Mouse (Mus musculus) embryonic facial prominence, embryonic 15.5 days (tissue): ENCODE measurements at regions not wholly inside any gene's neighbourhood (a gene's known extent, or its start where the extent isn't known, plus 50 kb on each side); places are given as distances from the start of the nearest gene placed in this dataset.

ENCODE experiments used
- ATAC-seq: fragments of 200-750 bp; cut with Nextera tagmentation; 2 replicates; pipeline ENCODE4 v1.8.0; 2017; ENCODE audit warnings: low read depth, moderate TSS enrichment; ENCODE audit not compliant: insufficient number of reproducible peaks, low FRiP score, low TSS enrichment
- H3K27ac ChIP-seq: fragments of 300-500 bp; sonication (generic); replicated peaks from 2 replicates; pipeline ENCODE4 v1.5.1; 2015; ENCODE audit warnings: mild to moderate bottlenecking, inconsistent platforms
- H3K27me3 ChIP-seq: fragments of 300-500 bp; sonication (generic); 2 replicates; pipeline ENCODE4 v1.6.1; 2015; ENCODE audit warnings: inconsistent platforms
- H3K36me3 ChIP-seq: fragments of 300-500 bp; sonication (generic); 2 replicates; pipeline ENCODE4 v1.6.1; 2015; ENCODE audit warnings: mild to moderate bottlenecking, inconsistent platforms
- H3K4me1 ChIP-seq: fragments of 300-500 bp; sonication (generic); 2 replicates; pipeline ENCODE4 v1.6.1; 2015; ENCODE audit warnings: inconsistent platforms
- H3K4me2 ChIP-seq: fragments of 300-500 bp; sonication (generic); replicated peaks from 2 replicates; pipeline ENCODE4 v1.6.1; 2015; ENCODE audit warnings: mild to moderate bottlenecking, inconsistent platforms
- H3K4me3 ChIP-seq: fragments of 300-500 bp; sonication (generic); replicated peaks from 2 replicates; pipeline ENCODE4 v1.5.1; 2015; ENCODE audit warnings: mild to moderate bottlenecking, inconsistent platforms
- H3K9ac ChIP-seq: fragments of 300-500 bp; sonication (generic); 2 replicates; pipeline ENCODE4 v1.6.1; 2015; ENCODE audit warnings: inconsistent platforms
- H3K9me3 ChIP-seq: fragments of 300-500 bp; sonication (generic); replicated peaks from 2 replicates; pipeline ENCODE4 v1.6.1; 2016; ENCODE audit warnings: inconsistent platforms
- WGBS: fragments of 180-500 bp; shearing (Covaris S2); methylation state at CpG from one replicate; pipeline ENCODE4 v1.1.7; 2015; 5-methylcytosine and 5-hydroxymethylcytosine counted together

DNA sequence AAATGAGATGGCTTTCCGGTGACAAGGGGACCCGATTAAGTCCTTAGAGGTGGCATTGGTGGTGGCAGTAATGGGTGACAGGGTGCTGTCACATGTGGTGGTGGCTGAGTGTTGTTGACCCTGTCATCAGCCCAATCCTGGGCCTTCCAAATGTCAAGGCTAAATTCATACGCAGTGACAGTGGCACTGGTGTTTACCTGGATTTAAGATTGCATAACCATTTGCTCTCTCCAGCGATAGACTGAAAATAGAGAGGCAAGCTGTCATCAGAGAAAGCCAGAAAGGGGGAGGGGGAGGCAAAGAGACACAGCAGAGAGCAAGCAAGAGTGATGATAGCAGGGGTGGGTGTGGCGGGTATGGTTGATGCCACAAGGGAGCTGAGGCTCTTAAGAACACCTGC lies 215.1 kb downstream of the Suds3 start:
- WGBS = 77% methylated on average over 5 of the region's 5 CpGs
- H3K9me3 ChIP-seq = no peaks in the 10 kb centered on the region
- no peaks in the 10 kb centered on the region for H3K4me1 ChIP-seq
- no peak overlapping the region for H3K4me3 ChIP-seq
- no peaks in the 10 kb centered on the region for H3K27me3 ChIP-seq
- H3K9ac ChIP-seq = no peak overlapping the region
- no peak overlapping the region for H3K4me2 ChIP-seq
- no peak for ATAC-seq
- no peak overlapping the region for H3K27ac ChIP-seq
- H3K36me3 ChIP-seq = no peaks in the 10 kb centered on the region

DNA sequence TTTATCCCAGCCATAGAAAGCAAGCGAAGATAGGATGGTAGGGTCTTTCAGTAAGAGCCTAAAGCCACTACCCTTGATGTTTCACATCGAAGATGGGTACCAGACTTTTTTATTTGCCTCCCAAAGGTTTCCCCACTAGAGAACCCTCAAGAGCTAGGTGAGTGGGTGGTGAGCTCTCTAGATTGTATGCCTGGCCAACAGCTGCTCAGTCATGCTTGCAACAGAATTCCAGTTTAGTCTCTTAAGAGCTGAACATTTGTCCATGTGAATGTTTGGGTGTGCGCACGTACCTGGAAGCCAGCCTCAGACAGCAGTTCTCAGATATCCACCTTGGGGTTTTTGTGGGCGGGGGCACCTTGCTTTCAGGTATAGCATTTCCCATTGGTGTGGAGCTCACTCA lies 218.5 kb downstream of the Suds3 start:
- no peak overlapping the region for H3K4me3 ChIP-seq
- no peaks in the 10 kb centered on the region for H3K9me3 ChIP-seq
- H3K4me1 ChIP-seq = no peaks in the 10 kb centered on the region
- no peak overlapping the region for H3K9ac ChIP-seq
- no peak overlapping the region for H3K4me2 ChIP-seq
- WGBS = 90% methylated on average over 5 of the region's 5 CpGs
- H3K36me3 ChIP-seq = no peaks in the 10 kb centered on the region
- H3K27ac ChIP-seq = no peak overlapping the region
- no peak for ATAC-seq
- no peaks in the 10 kb centered on the region for H3K27me3 ChIP-seq

DNA sequence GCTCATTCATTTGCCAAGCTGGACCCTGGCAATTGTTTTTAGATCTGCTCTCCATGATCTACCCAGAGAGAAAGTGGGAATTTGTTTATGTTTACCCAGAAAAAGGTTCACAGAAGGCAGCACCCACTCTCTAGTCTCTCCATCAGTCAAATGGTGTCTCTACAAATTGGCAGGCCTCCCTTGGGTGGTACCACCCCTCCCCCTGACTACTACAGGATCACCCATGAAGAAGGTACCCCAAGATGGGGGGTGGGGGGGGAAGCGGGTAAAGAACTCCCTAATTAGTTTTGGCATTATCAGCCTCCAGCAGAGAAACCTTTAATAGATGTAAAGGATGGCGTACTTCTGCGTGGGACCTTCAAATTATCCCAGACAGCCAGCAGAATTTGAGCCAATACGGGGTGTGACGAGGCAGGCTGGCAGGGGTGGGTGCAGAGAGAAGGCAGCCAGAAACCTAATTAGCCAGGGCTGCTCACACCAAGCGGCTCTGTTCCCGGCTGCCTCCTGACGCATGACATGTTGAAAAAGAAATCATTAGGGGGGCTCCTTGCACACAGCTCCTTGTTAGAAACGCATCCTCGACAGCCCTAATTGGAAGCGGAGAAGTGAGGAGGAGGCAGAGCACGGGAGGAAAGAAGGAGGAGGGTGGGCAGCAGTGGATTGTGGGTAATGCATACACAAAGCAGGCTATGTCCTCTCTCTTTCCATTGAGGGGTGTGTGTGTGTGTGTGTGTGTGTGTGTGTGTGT lies 220.7 kb downstream of the Suds3 start:
- Histone ChIP-seq H3K36me3 (no peaks in the 10 kb centered on the region), H3K4me3 (no peak overlapping the region), H3K27me3 (no peaks in the 10 kb centered on the region), H3K27ac (no peak overlapping the region), H3K9me3 (no peaks in the 10 kb centered on the region), H3K4me1 (no peaks in the 10 kb centered on the region), H3K9ac (no peak overlapping the region), H3K4me2 (no peak overlapping the region)
- WGBS = 64% methylated on average over 12 of the region's 12 CpGs
- no peak for ATAC-seq

DNA sequence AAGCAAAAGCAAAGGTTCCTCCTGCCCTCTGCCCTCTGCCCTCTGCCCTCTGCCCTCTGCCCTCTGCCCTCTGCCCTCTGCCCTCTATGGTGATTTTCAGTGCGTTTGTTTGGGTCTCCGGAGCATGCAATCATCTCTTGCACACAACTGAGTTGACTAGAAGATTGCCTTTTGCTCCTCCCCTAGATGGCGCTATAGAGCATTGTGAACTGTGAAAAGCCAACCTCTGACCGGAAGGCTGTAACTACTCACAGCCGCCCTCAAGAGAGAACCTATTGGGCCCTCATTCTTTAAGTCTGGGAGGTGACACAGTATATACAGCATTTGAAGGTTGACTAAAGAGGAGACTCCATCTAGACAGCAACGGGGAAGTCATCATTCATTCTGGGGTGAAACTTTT lies 221.3 kb downstream of the Suds3 start:
- WGBS = 81% methylated on average over 6 of the region's 6 CpGs
- Histone ChIP-seq H3K4me1 (no peaks in the 10 kb centered on the region), H3K9me3 (no peaks in the 10 kb centered on the region)

DNA sequence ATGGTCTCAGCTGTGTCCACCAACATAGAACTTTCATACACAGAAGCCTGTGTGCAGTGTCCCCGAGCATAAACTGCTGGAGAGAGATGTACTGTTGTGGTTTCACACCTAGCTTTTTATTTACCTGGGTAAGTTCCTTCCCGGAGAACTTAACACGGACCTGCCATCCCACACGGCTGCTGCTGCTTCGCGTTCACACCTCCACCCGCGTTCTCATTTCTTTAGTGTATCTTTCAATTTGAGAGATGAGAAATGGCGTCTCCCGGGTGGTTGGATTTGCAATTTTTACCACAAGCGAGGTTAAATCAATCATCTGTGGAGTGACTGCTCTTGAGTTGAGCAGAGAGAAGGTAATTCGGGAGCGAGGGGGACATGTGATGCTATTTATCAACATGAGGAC lies 223.0 kb downstream of the Suds3 start:
- Histone ChIP-seq H3K9me3 (no peaks in the 10 kb centered on the region), H3K4me3 (no peak overlapping the region), H3K4me1 (no peaks in the 10 kb centered on the region), H3K27me3 (no peaks in the 10 kb centered on the region), H3K27ac (no peak overlapping the region), H3K36me3 (no peaks in the 10 kb centered on the region), H3K4me2 (no peak overlapping the region), H3K9ac (no peak overlapping the region)
- ATAC-seq = no peak
- WGBS = 85% methylated on average over 13 of the region's 13 CpGs

More for the DNA sequence above, 221.3 kb downstream of the Suds3 start:
- Histone ChIP-seq H3K9ac (no peak overlapping the region), H3K27ac (no peak overlapping the region), H3K4me2 (no peak overlapping the region), H3K27me3 (no peaks in the 10 kb centered on the region), H3K36me3 (no peaks in the 10 kb centered on the region), H3K4me3 (no peak overlapping the region)
- ATAC-seq = no peak

DNA sequence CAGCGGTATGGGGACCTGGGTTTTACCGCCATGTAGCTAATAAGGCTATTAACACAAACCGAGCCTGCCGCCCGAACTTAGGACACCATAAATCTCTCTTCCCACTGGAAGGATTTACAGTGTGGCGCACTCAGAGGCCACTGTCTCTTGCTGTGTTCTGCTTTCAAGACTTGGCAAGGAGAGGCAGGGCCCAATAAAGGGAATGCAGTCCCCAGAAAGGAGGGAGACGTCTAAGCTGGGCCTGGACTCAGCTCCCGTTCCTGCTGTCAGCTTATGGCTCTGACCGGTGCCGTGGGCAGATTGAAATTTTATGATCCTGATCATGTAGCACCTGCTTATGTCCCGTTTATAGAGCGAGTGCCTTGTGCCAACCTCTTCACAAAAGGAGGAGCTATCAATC lies 226.7 kb downstream of the Suds3 start:
- H3K4me2 ChIP-seq = no peak overlapping the region
- no peaks in the 10 kb centered on the region for H3K27me3 ChIP-seq
- H3K36me3 ChIP-seq = no peaks in the 10 kb centered on the region
- H3K9ac ChIP-seq = no peak overlapping the region
- no peaks in the 10 kb centered on the region for H3K9me3 ChIP-seq
- no peak for ATAC-seq
- 82% methylated on average over 12 of the region's 12 CpGs for WGBS
- H3K4me3 ChIP-seq = no peak overlapping the region
- H3K27ac ChIP-seq = no peak overlapping the region
- no peaks in the 10 kb centered on the region for H3K4me1 ChIP-seq

DNA sequence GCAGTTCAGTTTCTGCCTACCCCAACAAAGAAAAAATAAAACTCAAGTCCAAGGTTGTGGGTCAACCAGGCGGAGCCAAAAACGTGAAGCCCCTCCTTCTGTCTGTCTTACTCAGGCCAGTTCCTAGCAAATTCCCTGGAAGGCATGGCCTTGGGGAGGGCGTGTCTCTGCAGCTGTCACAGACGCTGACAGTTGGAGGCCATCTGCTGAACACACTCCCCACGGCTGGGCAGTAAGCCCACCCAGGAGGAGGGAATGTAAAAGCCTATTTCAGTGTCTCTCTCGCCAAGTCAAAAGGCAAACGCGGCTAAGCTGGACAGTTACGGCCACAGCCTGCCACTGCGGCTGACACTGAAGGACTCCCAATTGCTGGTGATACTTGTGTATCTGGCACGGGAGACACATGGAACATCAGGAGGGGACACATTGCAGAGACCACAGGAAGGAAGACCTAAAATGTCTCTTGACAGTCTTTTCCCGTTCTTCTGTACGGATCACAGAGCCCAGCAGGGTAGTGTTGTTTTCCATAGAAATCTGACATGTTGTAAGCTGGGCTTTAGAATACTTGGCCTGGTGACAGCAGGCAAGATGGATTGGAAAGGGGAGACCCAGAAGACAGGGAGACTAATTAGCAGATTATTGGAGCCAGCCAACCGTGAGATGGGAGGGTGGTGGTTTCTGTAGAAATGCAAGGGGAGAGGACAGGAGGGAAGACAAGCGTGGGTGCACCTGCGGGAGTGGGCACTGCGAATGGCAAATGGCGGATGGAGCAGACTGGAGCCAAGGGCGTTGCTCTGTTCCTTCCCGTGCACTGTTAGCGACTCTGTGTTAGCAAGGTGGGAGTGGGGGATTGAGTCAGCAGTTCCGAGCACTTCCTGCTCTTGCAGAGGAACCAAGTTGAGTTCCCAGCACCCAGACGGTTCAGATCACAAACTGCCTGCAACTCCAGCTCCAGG lies 229.5 kb downstream of the Suds3 start:
- WGBS = 68% methylated on average over 23 of the region's 23 CpGs
- Histone ChIP-seq H3K9me3 (no peaks in the 10 kb centered on the region), H3K36me3 (no peaks in the 10 kb centered on the region), H3K27me3 (no peaks in the 10 kb centered on the region), H3K4me3 (no peak overlapping the region), H3K9ac (no peak overlapping the region), H3K27ac (no peak overlapping the region), H3K4me2 (no peak overlapping the region), H3K4me1 (no peaks in the 10 kb centered on the region)
- peak; percentile 58; the same call in 1 of the 2 replicates for ATAC-seq

DNA sequence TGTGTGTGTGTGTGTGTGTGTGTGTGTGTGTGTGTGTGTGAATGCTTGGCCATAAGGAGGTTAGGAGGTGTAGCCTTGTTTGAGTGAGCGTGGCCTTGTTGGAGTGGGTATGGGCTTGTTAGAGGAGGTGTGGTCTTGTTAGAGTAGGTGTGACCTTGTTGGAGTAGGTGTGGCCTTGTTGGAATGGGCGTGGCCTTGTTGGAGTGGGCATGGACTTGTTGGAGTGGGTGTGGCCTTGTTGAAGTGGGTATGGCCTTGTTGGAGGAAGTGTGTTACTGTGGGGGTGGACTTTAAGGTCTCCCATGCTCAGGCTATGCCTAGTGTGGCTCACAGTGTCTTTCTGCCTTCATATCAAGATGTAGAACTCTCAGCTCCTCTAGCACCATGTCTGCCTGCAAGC lies 236.2 kb downstream of the Suds3 start:
- Histone ChIP-seq H3K4me3 (no peak overlapping the region), H3K9ac (no peak overlapping the region), H3K36me3 (no peaks in the 10 kb centered on the region), H3K4me2 (no peak overlapping the region), H3K27ac (no peak overlapping the region), H3K9me3 (no peaks in the 10 kb centered on the region), H3K4me1 (no peaks in the 10 kb centered on the region), H3K27me3 (no peaks in the 10 kb centered on the region)
- no peak for ATAC-seq
- 65% methylated on average over 2 of the region's 2 CpGs for WGBS

DNA sequence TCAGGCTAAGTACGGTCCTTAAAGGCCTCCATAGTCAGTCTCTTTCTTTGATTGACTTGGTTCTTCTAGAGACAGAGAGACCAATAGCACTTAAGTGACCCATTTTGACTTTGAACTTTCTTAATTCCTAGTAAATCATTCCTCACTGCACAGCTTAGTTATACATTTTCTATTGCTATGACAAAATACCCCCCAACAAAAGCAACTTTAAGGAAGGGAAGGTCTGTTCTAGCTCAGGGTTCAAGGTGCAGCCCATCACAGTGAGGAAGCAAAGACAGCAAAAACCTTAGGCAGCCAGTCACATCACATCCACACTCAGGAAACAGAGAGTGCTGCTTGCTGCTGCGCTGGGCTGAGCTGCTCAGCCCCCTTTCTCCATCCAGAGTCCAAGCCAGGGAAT lies 241.0 kb downstream of the Suds3 start:
- Histone ChIP-seq H3K27me3 (no peaks in the 10 kb centered on the region), H3K4me2 (no peak overlapping the region), H3K36me3 (no peaks in the 10 kb centered on the region), H3K4me1 (no peaks in the 10 kb centered on the region), H3K9ac (no peak overlapping the region), H3K9me3 (no peaks in the 10 kb centered on the region), H3K4me3 (no peak overlapping the region), H3K27ac (no peak overlapping the region)
- no peak for ATAC-seq
- WGBS = 74% methylated on average over 2 of the region's 2 CpGs

DNA sequence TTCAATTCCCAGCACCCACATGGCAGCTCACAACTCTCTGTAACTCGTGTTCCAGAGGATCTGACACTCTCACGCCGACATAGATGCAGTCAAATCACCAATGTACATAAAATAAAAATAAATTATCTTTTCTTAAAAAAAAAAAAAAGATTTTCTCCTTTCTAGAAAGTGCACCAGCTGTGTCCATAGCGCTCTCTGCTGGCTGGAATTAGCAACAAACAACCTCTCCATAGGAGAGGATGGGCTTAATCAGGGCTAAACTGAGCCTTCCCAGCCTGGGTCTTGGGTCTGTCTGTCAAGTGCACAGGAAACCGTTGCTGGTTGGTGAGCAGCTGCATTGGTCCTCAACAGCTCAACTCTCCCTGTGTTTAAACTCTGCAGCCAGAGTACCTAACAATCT lies 247.8 kb downstream of the Suds3 start:
- no peak for ATAC-seq

DNA sequence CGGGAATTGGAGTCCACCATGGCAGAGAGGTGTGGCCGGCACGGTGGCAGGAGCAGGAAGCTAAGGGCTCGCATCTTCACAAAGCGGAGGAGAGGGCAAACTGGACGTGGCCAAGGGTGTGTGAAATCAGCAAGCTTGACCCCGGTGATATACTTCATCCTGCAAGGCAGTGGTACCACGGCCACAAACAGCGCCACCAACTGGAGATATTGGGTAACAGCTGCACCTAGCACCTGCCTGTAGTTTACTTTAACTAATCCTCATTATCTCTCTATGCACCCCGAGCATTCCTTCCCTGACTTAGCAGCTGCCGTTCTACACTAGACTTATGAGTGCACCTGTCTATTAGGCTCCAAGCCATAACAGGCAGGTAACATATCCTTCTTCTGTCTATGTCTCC lies 251.6 kb downstream of the Suds3 start:
- ATAC-seq = no peak
- WGBS = 84% methylated on average over 11 of the region's 11 CpGs

More for the DNA sequence above, 247.8 kb downstream of the Suds3 start:
- Histone ChIP-seq H3K27ac (no peak overlapping the region), H3K9me3 (no peaks in the 10 kb centered on the region), H3K36me3 (no peaks in the 10 kb centered on the region), H3K4me1 (no peaks in the 10 kb centered on the region), H3K27me3 (no peaks in the 10 kb centered on the region), H3K4me3 (no peak overlapping the region), H3K4me2 (no peak overlapping the region), H3K9ac (no peak overlapping the region)
- WGBS = 76% methylated on average over 5 of the region's 5 CpGs

More for the DNA sequence above, 251.6 kb downstream of the Suds3 start:
- no peaks in the 10 kb centered on the region for H3K36me3 ChIP-seq
- H3K27ac ChIP-seq = no peak overlapping the region
- no peaks in the 10 kb centered on the region for H3K4me1 ChIP-seq
- no peak overlapping the region for H3K4me2 ChIP-seq
- no peaks in the 10 kb centered on the region for H3K9me3 ChIP-seq
- H3K9ac ChIP-seq = no peak overlapping the region
- no peaks in the 10 kb centered on the region for H3K27me3 ChIP-seq
- no peak overlapping the region for H3K4me3 ChIP-seq
